Mouse (Mus musculus) G1E (cell line): ENCODE measurements at regions not wholly inside any gene's neighbourhood (a gene's known extent, or its start where the extent isn't known, plus 50 kb on each side); places are given as distances from the start of the nearest gene placed in this dataset.

ENCODE experiments used
- CTCF ChIP-seq: IDR thresholded peaks from 2 replicates; pipeline ENCODE4 v1.5.1; 2012; ENCODE audit warnings: low read depth, low read length, inconsistent platforms, mixed read lengths
- POLR2AphosphoS5 ChIP-seq: IDR thresholded peaks from 2 replicates; pipeline ENCODE4 v1.6.1; 2012; ENCODE audit warnings: low read depth, low read length, inconsistent platforms; ENCODE audit not compliant: insufficient replicate concordance

GRCm38 (mm10) chr11:24307601-24308252 lies 229.9 kb downstream of the Bcl11a start:
- TF ChIP-seq CTCF (no peak), POLR2AphosphoS5 (no peak)
